Mouse (Mus musculus) C2C12 (cell line): ENCODE data around the gene Olfr1260. TPM values are rescaled to one million over a fixed set of nuclear protein-coding genes. Genes with fewer than 3 reads are reported as not detected.

Experiments
- H3K27me3 ChIP-seq: one replicate; pipeline ENCODE4 v1.6.1; 2011; ENCODE audit not compliant: control insufficient read depth, insufficient read depth, insufficient read length
- H3K36me3 ChIP-seq: one replicate; pipeline ENCODE4 v1.6.1; 2011; ENCODE audit not compliant: control insufficient read depth, insufficient read depth
- H3K4me3 ChIP-seq: one replicate; pipeline ENCODE4 v1.5.1; 2011; ENCODE audit warnings: mild to moderate bottlenecking, control low read depth; ENCODE audit not compliant: poor library complexity, insufficient read depth, severe bottlenecking
- H3K79me2 ChIP-seq: one replicate; pipeline ENCODE4 v1.6.1; 2011; ENCODE audit not compliant: control insufficient read depth, insufficient read depth
- H3K79me3 ChIP-seq: one replicate; pipeline ENCODE4 v1.6.1; 2011; ENCODE audit warnings: low read depth, control low read depth
- H3ac ChIP-seq: one replicate; pipeline ENCODE3; 2011; ENCODE audit warnings: low read depth; ENCODE audit not compliant: control insufficient read depth, insufficient read length
- CEBPB ChIP-seq: IDR thresholded peaks from one replicate; pipeline ENCODE4 v1.6.1; 2011; ENCODE audit warnings: low read depth, mild to moderate bottlenecking, control low read depth, moderate library complexity
- CTCF ChIP-seq: IDR thresholded peaks from one replicate; pipeline ENCODE4 v1.5.1; 2011; ENCODE audit not compliant: control insufficient read depth, insufficient read depth, insufficient read length
- FOSL1 ChIP-seq: IDR thresholded peaks from one replicate; pipeline ENCODE4 v1.8.0; 2011; ENCODE audit warnings: mild to moderate bottlenecking, low read length; ENCODE audit not compliant: poor library complexity, insufficient read depth, severe bottlenecking
- MAX ChIP-seq: IDR thresholded peaks from one replicate; pipeline ENCODE4 v1.6.1; 2011; ENCODE audit warnings: mild to moderate bottlenecking, control low read depth
- MYOD1 ChIP-seq: IDR thresholded peaks from one replicate; pipeline ENCODE4 v1.6.1; 2011; ENCODE audit warnings: low read depth; ENCODE audit not compliant: control insufficient read depth, insufficient read length
- MYOG ChIP-seq: IDR thresholded peaks from one replicate; pipeline ENCODE4 v1.6.1; 2011; ENCODE audit not compliant: control insufficient read depth, insufficient read length; ENCODE audit errors: extremely low read depth
- USF1 ChIP-seq: IDR thresholded peaks from one replicate; pipeline ENCODE4 v1.6.1; 2011; ENCODE audit warnings: low read depth, mild to moderate bottlenecking, control low read depth, moderate library complexity
- polyA plus RNA-seq: library from polyadenylated mRNA; unstranded; fragments of >200 nt; fragmentation: generic; extraction: Trizol; gene quantifications from one replicate; pipeline ENCODE4 v1.2.1, GENCODE M21; 2012; ENCODE audit warnings: missing spikeins

Olfr1260 gene
- polyA plus RNA-seq, 1 experiment, result not detected

DNA sequence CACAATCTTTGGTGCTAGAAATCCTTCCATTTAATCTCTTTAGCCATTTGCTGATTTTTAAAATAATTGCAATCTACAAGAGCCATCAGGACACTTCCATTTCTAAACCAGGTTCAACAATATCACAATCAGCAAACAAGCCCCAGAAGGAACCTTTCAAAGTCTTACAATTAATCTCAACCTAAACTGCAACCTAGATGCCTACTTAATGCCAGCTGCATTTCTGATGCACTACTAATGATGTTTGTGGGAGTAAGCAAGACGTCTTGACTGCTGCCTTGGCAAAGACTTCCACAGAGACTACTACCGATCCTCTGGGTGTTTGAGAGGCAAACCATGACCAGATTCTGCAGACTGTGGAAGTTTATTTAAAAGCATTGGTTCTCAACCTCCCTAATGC is 37.7 kb downstream of the Olfr1260 start, which contains the start of gene Olfr1263:
Gene Olfr1263 (plus strand): TSS at position 301 of the 400 bp plus-strand sequence.
- no peak for TF ChIP-seq MYOD1
- no peak for TF ChIP-seq MYOG
- TF ChIP-seq CTCF, result no peak
- TF ChIP-seq MAX, result no peak
- no peak for TF ChIP-seq FOSL1
- no peak for TF ChIP-seq CEBPB
- TF ChIP-seq USF1, result no peak
- Histone ChIP-seq H3K27me3 (no peaks in the 10 kb centered on the region), H3K79me3 (no peaks in the 10 kb centered on the region), H3K36me3 (no peaks in the 10 kb centered on the region), H3ac (no peak within 1 kb of the TSS), H3K79me2 (no peaks in the 10 kb centered on the region), H3K4me3 (no peak within 1 kb of the TSS)

GRCm38 (mm10) chr2:90025477-90025876 is 51.3 kb downstream of the Olfr1260 start, which contains the start of gene Olfr1264:
Gene Olfr1264, minus strand, starts transcription at chr2:90025577.
- H3K4me3 ChIP-seq, result no peak within 1 kb of the TSS
- H3K36me3 ChIP-seq, result no peaks in the 10 kb centered on the region
- TF ChIP-seq MYOD1, result no peak
- no peak for TF ChIP-seq CEBPB
- TF ChIP-seq FOSL1, result no peak
- no peaks in the 10 kb centered on the region for H3K79me3 ChIP-seq
- no peaks in the 10 kb centered on the region for H3K27me3 ChIP-seq
- H3ac ChIP-seq, result no peak within 1 kb of the TSS
- H3K79me2 ChIP-seq, result no peaks in the 10 kb centered on the region

Other genes starting within 250 kb of the Olfr1260 start
- gene Olfr1252, start 249.3 kb upstream of the Olfr1260 start, polyA plus RNA-seq, result not detected
- gene Olfr1253, start 217.2 kb upstream of the Olfr1260 start, polyA plus RNA-seq, result not detected
- not detected for gene Olfr1254, start 180.7 kb upstream of the Olfr1260 start, polyA plus RNA-seq
- gene Olfr1255, start 162.3 kb upstream of the Olfr1260 start, polyA plus RNA-seq, result not detected
- not detected for gene Olfr1256, start 132.8 kb upstream of the Olfr1260 start, polyA plus RNA-seq
- not detected for gene Olfr48, start 126.1 kb upstream of the Olfr1260 start, polyA plus RNA-seq
- gene Olfr1257, start 95.9 kb upstream of the Olfr1260 start, polyA plus RNA-seq, result not detected
- 0.01 TPM for gene Olfr1258, start 47.0 kb upstream of the Olfr1260 start, polyA plus RNA-seq
- gene Olfr1259, start 25.7 kb upstream of the Olfr1260 start, polyA plus RNA-seq, result 0.12 TPM
- gene Olfr1261, start 16.9 kb downstream of the Olfr1260 start, polyA plus RNA-seq, result not detected
- not detected for gene Olfr1262, start 25.8 kb downstream of the Olfr1260 start, polyA plus RNA-seq
- not detected for gene Olfr1263, start 37.8 kb downstream of the Olfr1260 start, polyA plus RNA-seq
- gene Olfr1264, start 51.2 kb downstream of the Olfr1260 start, polyA plus RNA-seq, result not detected
- not detected for gene Olfr1265, start 61.0 kb downstream of the Olfr1260 start, polyA plus RNA-seq
- gene Olfr140, start 89.3 kb downstream of the Olfr1260 start, polyA plus RNA-seq, result not detected
- gene Olfr1269, start 147.1 kb downstream of the Olfr1260 start, polyA plus RNA-seq, result not detected
- gene Olfr32, start 168.0 kb downstream of the Olfr1260 start, polyA plus RNA-seq, result not detected
- not detected for gene Olfr1270, start 178.8 kb downstream of the Olfr1260 start, polyA plus RNA-seq